Mouse (Mus musculus) heart, postnatal 4 days (tissue): ENCODE results near the gene Lrig1. TPM values are rescaled to one million over a fixed set of nuclear protein-coding genes. Genes with fewer than 3 reads are reported as not detected.

Source experiments
- DNase-seq: peaks from one replicate; pipeline ENCODE4 v3.0.0; 2021
- total RNA-seq, 2 experiments: library from RNA; stranded (reverse); gene quantifications; 2 replicates each; pipeline ENCODE4 v1.2.3; 2021

Gene Lrig1
- total RNA-seq, 2 experiments from 2014 or later: 25.0 to 26.9 TPM

GRCm38 (mm10) chr6:94698509-94699172 is 1.3 kb downstream of the Lrig1 start:
- DNase-seq: no peak

- DNase-seq: no peak
Observed at GRCm38 (mm10) chr6:94697423-94697822, 2.5 kb downstream of the Lrig1 start.

GRCm38 (mm10) chr6:94696182-94697080 is 3.5 kb downstream of the Lrig1 start:
- no peak for DNase-seq

- no peak for DNase-seq
Observed at GRCm38 (mm10) chr6:94695121-94695930, 4.6 kb downstream of the Lrig1 start.

GRCm38 (mm10) chr6:94694481-94694880 is 5.5 kb downstream of the Lrig1 start:
- no peak for DNase-seq

GRCm38 (mm10) chr6:94693091-94693490 is 6.9 kb downstream of the Lrig1 start:
- no peak for DNase-seq

- no peak for DNase-seq
Observed at GRCm38 (mm10) chr6:94692003-94692402, 8.0 kb downstream of the Lrig1 start.

GRCm38 (mm10) chr6:94690247-94690646 is 9.7 kb downstream of the Lrig1 start:
- no peak for DNase-seq

GRCm38 (mm10) chr6:94688722-94689121 is 11.2 kb downstream of the Lrig1 start:
- DNase-seq: peak; percentile 54

GRCm38 (mm10) chr6:94686048-94686447 is 13.9 kb downstream of the Lrig1 start:
- no peak for DNase-seq

- DNase-seq: no peak
Observed at GRCm38 (mm10) chr6:94685611-94686010, 14.3 kb downstream of the Lrig1 start.

- DNase-seq: no peak
Observed at GRCm38 (mm10) chr6:94684844-94685557, 15.0 kb downstream of the Lrig1 start.

- DNase-seq: no peak
Observed at GRCm38 (mm10) chr6:94683701-94684100, 16.3 kb downstream of the Lrig1 start.

GRCm38 (mm10) chr6:94682270-94682618 is 17.7 kb downstream of the Lrig1 start:
- no peak for DNase-seq

GRCm38 (mm10) chr6:94681446-94682269 is 18.3 kb downstream of the Lrig1 start:
- DNase-seq: no peak

GRCm38 (mm10) chr6:94680760-94681445 is 19.1 kb downstream of the Lrig1 start:
- DNase-seq: no peak

- no peak for DNase-seq
Observed at GRCm38 (mm10) chr6:94679249-94679648, 20.7 kb downstream of the Lrig1 start.

- no peak for DNase-seq
Observed at GRCm38 (mm10) chr6:94678377-94679164, 21.4 kb downstream of the Lrig1 start.

- no peak for DNase-seq
Observed at GRCm38 (mm10) chr6:94677448-94677847, 22.5 kb downstream of the Lrig1 start.

- no peak for DNase-seq
Observed at GRCm38 (mm10) chr6:94676840-94677239, 23.1 kb downstream of the Lrig1 start.
